Mouse (Mus musculus) small intestine, adult 2 months (tissue): ENCODE data around the gene Myct1. TPM values are rescaled to one million over a fixed set of nuclear protein-coding genes. Genes with fewer than 3 reads are reported as not detected.

Experiments
- H3K27ac ChIP-seq: fragments of 200-500 bp; 2 replicates; pipeline ENCODE4 v1.5.1; 2012; ENCODE audit warnings: low read depth, low read length, control low read depth, inconsistent platforms; ENCODE audit not compliant: insufficient read depth
- H3K27me3 ChIP-seq: fragments of 200-500 bp; 2 replicates; pipeline ENCODE4 v1.6.1; 2012; ENCODE audit warnings: mild to moderate bottlenecking, moderate library complexity, low read length, inconsistent platforms; ENCODE audit not compliant: control insufficient read depth, insufficient read depth
- H3K36me3 ChIP-seq: fragments of 200-500 bp; 2 replicates; pipeline ENCODE4 v1.6.1; 2012; ENCODE audit warnings: mild to moderate bottlenecking, low read length, control low read depth, inconsistent platforms; ENCODE audit not compliant: control insufficient read depth, insufficient read depth
- H3K4me1 ChIP-seq: fragments of 200-500 bp; 2 replicates; pipeline ENCODE4 v1.6.1; 2012; ENCODE audit warnings: low read length, inconsistent platforms, mixed read lengths; ENCODE audit not compliant: control insufficient read depth, insufficient read depth, insufficient read length
- H3K4me3 ChIP-seq: fragments of 200-500 bp; 2 replicates; pipeline ENCODE4 v1.5.1; 2012; ENCODE audit warnings: low read depth, mild to moderate bottlenecking, control low read depth, inconsistent platforms, low read length, moderate library complexity
- CTCF ChIP-seq: fragments of 200-500 bp; IDR thresholded peaks from 2 replicates; pipeline ENCODE4 v1.5.1; 2012; ENCODE audit warnings: low read depth, mild to moderate bottlenecking, control low read depth, inconsistent platforms, low read length, moderate library complexity, mixed read lengths; ENCODE audit not compliant: insufficient replicate concordance, insufficient read length; ENCODE audit errors: extremely low read depth
- POLR2A ChIP-seq: fragments of 200-500 bp; IDR thresholded peaks from 2 replicates; pipeline ENCODE4 v1.6.1; 2012; ENCODE audit warnings: low read depth, mild to moderate bottlenecking, control low read depth, inconsistent platforms, low read length, moderate library complexity
- WGBS: fragments of 180-500 bp; shearing (Covaris S2); methylation state at CpG from one replicate; pipeline ENCODE4 v1.1.7; 2018; 5-methylcytosine and 5-hydroxymethylcytosine counted together
- polyA plus RNA-seq: library from polyadenylated mRNA; depleted of rRNA; stranded (reverse); fragments of >200 nt; gene quantifications from 2 replicates; pipeline ENCODE4 v1.2.3, GENCODE M21; 2012

Myct1 gene
- polyA plus RNA-seq, 1 experiment, result 1.0 TPM

- 83% methylated on average over 2 of the region's 2 CpGs for WGBS
These were observed 2.5 kb upstream of the Myct1 start for GRCm38 (mm10) chr10:5591061-5591460.

GRCm38 (mm10) chr10:5591996-5592395 is 1.6 kb upstream of the Myct1 start:
- TF ChIP-seq POLR2A (no peak), CTCF (no peak)
- no peaks in the 10 kb centered on the region for H3K36me3 ChIP-seq
- H3K27me3 ChIP-seq, result no peaks in the 10 kb centered on the region; the same call in 1 of the 2 replicates
- no peak overlapping the region for H3K4me3 ChIP-seq
- WGBS, result 73% methylated on average over 4 of the region's 4 CpGs
- no peaks in the 10 kb centered on the region for H3K4me1 ChIP-seq
- 0 out of 2 replicates have a peak overlapping the region, but pooled peaks have one; percentile 27 for H3K27ac ChIP-seq

More at GRCm38 (mm10) chr10:5591061-5591460, 2.5 kb upstream of the Myct1 start:
- TF ChIP-seq CTCF, result no peak
- TF ChIP-seq POLR2A, result no peak
- no peaks in the 10 kb centered on the region for H3K4me1 ChIP-seq
- no peak overlapping the region for H3K4me3 ChIP-seq
- no peaks in the 10 kb centered on the region for H3K27me3 ChIP-seq
- no peaks in the 10 kb centered on the region for H3K36me3 ChIP-seq
- H3K27ac ChIP-seq, result no peak overlapping the region

GRCm38 (mm10) chr10:5594457-5594856 is 882 bp downstream of the Myct1 start:
- TF ChIP-seq POLR2A (no peak), CTCF (no peak)

GRCm38 (mm10) chr10:5596559-5596958 is 3.0 kb downstream of the Myct1 start:
- WGBS, result 22% methylated on average over 6 of the region's 6 CpGs
- H3K4me3 ChIP-seq, result no peak overlapping the region

More at GRCm38 (mm10) chr10:5594457-5594856, 882 bp downstream of the Myct1 start:
- Histone ChIP-seq H3K27ac (no peak overlapping the region), H3K4me3 (no peak overlapping the region), H3K27me3 (no peaks in the 10 kb centered on the region; the same call in 1 of the 2 replicates), H3K4me1 (no peaks in the 10 kb centered on the region), H3K36me3 (no peaks in the 10 kb centered on the region)
- WGBS, result 58% methylated on average over 5 of the region's 5 CpGs

GRCm38 (mm10) chr10:5600123-5600522 is 6.5 kb downstream of the Myct1 start:
- TF ChIP-seq POLR2A, result no peak
- peak; percentile 49; the same call in 1 of the 2 replicates for TF ChIP-seq CTCF
- Histone ChIP-seq H3K4me1 (no peaks in the 10 kb centered on the region), H3K27me3 (no peaks in the 10 kb centered on the region; the same call in 1 of the 2 replicates), H3K4me3 (no peak overlapping the region), H3K36me3 (no peaks in the 10 kb centered on the region), H3K27ac (no peak overlapping the region)
- 13% methylated on average over 7 of the region's 7 CpGs for WGBS

More at GRCm38 (mm10) chr10:5596559-5596958, 3.0 kb downstream of the Myct1 start:
- Histone ChIP-seq H3K27ac (no peak overlapping the region), H3K36me3 (no peaks in the 10 kb centered on the region), H3K27me3 (no peaks in the 10 kb centered on the region; the same call in 1 of the 2 replicates), H3K4me1 (no peaks in the 10 kb centered on the region)
- TF ChIP-seq CTCF, result no peak
- no peak for TF ChIP-seq POLR2A

GRCm38 (mm10) chr10:5603512-5603911 is 9.9 kb downstream of the Myct1 start:
- Histone ChIP-seq H3K36me3 (no peaks in the 10 kb centered on the region), H3K4me3 (no peak overlapping the region), H3K4me1 (no peaks in the 10 kb centered on the region), H3K27ac (no peak overlapping the region), H3K27me3 (no peaks in the 10 kb centered on the region)
- TF ChIP-seq POLR2A (no peak), CTCF (no peak)
- WGBS, result 58% methylated on average over 10 of the region's 10 CpGs

GRCm38 (mm10) chr10:5604371-5604770 is 10.8 kb downstream of the Myct1 start:
- TF ChIP-seq POLR2A (no peak), CTCF (no peak)
- no peaks in the 10 kb centered on the region for H3K36me3 ChIP-seq
- no peaks in the 10 kb centered on the region for H3K4me1 ChIP-seq
- no peak overlapping the region for H3K27ac ChIP-seq
- H3K4me3 ChIP-seq, result no peak overlapping the region
- 89% methylated on average over 13 of the region's 13 CpGs for WGBS
- no peaks in the 10 kb centered on the region for H3K27me3 ChIP-seq
